Mouse (Mus musculus) myocyte (in vitro differentiated cells): ENCODE results near the gene Tfdp1.

ENCODE experiments used
- CEBPB ChIP-seq: IDR thresholded peaks from 2 replicates; pipeline ENCODE4 v1.6.1; 2011; ENCODE audit warnings: mild to moderate bottlenecking, moderate library complexity; ENCODE audit not compliant: poor library complexity, insufficient read depth, severe bottlenecking
- E2F4 ChIP-seq: IDR thresholded peaks from one replicate; pipeline ENCODE4 v1.6.1; 2011; ENCODE audit warnings: mild to moderate bottlenecking, control low read depth, moderate library complexity; ENCODE audit not compliant: insufficient read depth
- MAX ChIP-seq: IDR thresholded peaks from one replicate; pipeline ENCODE4 v1.6.1; 2011; ENCODE audit warnings: low read depth, mild to moderate bottlenecking, control low read depth
- MYOG ChIP-seq, 3 experiments: IDR thresholded peaks; one replicate each; pipeline ENCODE4 v1.6.1; 2011; ENCODE audit warnings: control low read depth in 2 of 3, low read depth in 2 of 3, mild to moderate bottlenecking in 2 of 3; ENCODE audit not compliant: insufficient read length in 2 of 3, control insufficient read depth in 1 of 3, insufficient read depth in 1 of 3
- POLR2A ChIP-seq: IDR thresholded peaks from one replicate; pipeline ENCODE4 v1.6.1; 2011; ENCODE audit warnings: low read depth, mild to moderate bottlenecking, control low read depth, moderate library complexity; ENCODE audit not compliant: insufficient read length
- SRF ChIP-seq: IDR thresholded peaks from one replicate; pipeline ENCODE4 v1.6.1; 2011; ENCODE audit warnings: low read depth; ENCODE audit not compliant: control insufficient read depth, insufficient read length
- TCF12 ChIP-seq: IDR thresholded peaks from one replicate; pipeline ENCODE4 v1.6.1; 2011; ENCODE audit warnings: mild to moderate bottlenecking, control low read depth; ENCODE audit not compliant: poor library complexity, insufficient read depth, severe bottlenecking
- TCF3 ChIP-seq: IDR thresholded peaks from one replicate; pipeline ENCODE4 v1.6.1; 2011; ENCODE audit warnings: low read depth, control low read depth; ENCODE audit not compliant: insufficient read length
- USF1 ChIP-seq: IDR thresholded peaks from one replicate; pipeline ENCODE4 v1.6.1; 2011; ENCODE audit warnings: low read depth, mild to moderate bottlenecking, control low read depth, moderate library complexity

DNA sequence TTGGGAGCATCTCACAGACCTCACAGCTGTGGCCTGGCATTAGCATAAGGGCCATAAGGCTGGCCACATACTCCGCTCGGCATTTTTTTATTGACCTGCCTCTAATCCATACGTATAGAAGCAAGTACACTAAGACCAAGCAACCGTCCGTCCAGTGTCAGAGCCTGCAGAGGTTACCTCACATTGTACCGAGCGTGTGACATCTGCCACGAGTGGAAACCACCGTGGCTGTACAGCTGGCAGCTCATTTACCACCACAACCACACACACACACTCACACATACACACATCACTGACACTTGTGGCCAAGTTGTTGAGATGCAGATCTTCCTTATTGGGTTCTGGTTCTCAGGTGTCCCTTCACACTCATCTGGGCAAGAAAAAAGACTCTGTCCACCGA lies 21.9 kb upstream of the Tfdp1 start:
- no peak for TF ChIP-seq TCF12
- TF ChIP-seq POLR2A, result no peak
- no peak for TF ChIP-seq SRF
- TF ChIP-seq MAX, result no peak
- TF ChIP-seq MYOG (IDR thresholded peaks at IDR 0.05; ENCODE audit: control insufficient read depth in 1 of 3, insufficient read depth in 1 of 3, insufficient read length in 2 of 3, low read depth in 2 of 3), result no peak
- TF ChIP-seq TCF3, result no peak
- no peak for TF ChIP-seq E2F4
- no peak for TF ChIP-seq CEBPB
- no peak for TF ChIP-seq USF1
